In genomic region chr8:116735306-116735705, GRCm38 (mm10) we compare ENCODE assay signal across 11 mouse cellular contexts. TPM values are rescaled to one million over a fixed set of nuclear protein-coding genes. Genes with fewer than 3 reads are reported as not detected.
DNase-seq lines count a peak whose midpoint lies in the region; ATAC-seq and TF ChIP-seq lines count a peak whose summit lies in the region.
"Had no signal": no experiment of that assay in that cellular context is flagged by ENCODE, and none has a peak within 500 bp of the region (broad histone marks: within the 10 kb centered on the region; RNA-seq: fewer than 3 reads in every experiment).

No protein-coding gene starts in this region.

- peaks cover 7% of the 10 kb centered on the region for H3K9me3 ChIP-seq in heart, postnatal 0 days (replicated peaks; ENCODE audit: control insufficient read depth, low read length)
- 0 out of 2 replicates have a peak, but pooled peaks cover 4% of the 10 kb centered on the region for H3K9me3 ChIP-seq in hindbrain, embryonic 12.5 days (replicated peaks)
- H3K9me3 ChIP-seq: forebrain, embryonic 12.5 days; heart, embryonic 13.5 days; stomach, embryonic 15.5 days had no signal

- 34% methylated on average over 5 of the region's 5 CpGs for WGBS in heart, postnatal 0 days
- WGBS in hindbrain, embryonic 12.5 days = 74% methylated on average over 5 of the region's 5 CpGs

- intact Hi-C loops in heart, postnatal 14 days (cut with DNase I) = loop anchor here (10.0 kb wide), 1 partner anchor 231 kb away; the partner anchor contains the start of gene Dynlrb2

- H3K4me3 ChIP-seq in heart, postnatal 0 days (ENCODE audit: low read depth, low read length) = no peak overlapping the region
- H3K4me3 ChIP-seq in hindbrain, embryonic 12.5 days = no peak overlapping the region
- H3K4me3 ChIP-seq: forebrain, embryonic 12.5 days; heart, embryonic 13.5 days; stomach, embryonic 15.5 days had no signal

- no peaks in the 10 kb centered on the region for H3K4me1 ChIP-seq in heart, postnatal 0 days (ENCODE audit: control insufficient read depth, insufficient read depth)
- peaks cover 8% of the 10 kb centered on the region for H3K4me1 ChIP-seq in hindbrain, embryonic 12.5 days

- TF ChIP-seq EP300 in heart, postnatal 0 days (IDR thresholded peaks at IDR 0.05; ENCODE audit: low read depth) = no peak

- no peaks in the 10 kb centered on the region for H3K36me3 ChIP-seq in heart, postnatal 0 days (replicated peaks; ENCODE audit: control insufficient read depth, insufficient read depth, low read length)
- H3K36me3 ChIP-seq in hindbrain, embryonic 12.5 days = no peaks in the 10 kb centered on the region
- H3K36me3 ChIP-seq: forebrain, embryonic 12.5 days; heart, embryonic 13.5 days; stomach, embryonic 15.5 days had no signal

- H3K27ac ChIP-seq in heart, postnatal 0 days (ENCODE audit: low read depth) = no peak overlapping the region
- H3K27ac ChIP-seq in hindbrain, embryonic 12.5 days = no peak overlapping the region
- H3K27ac ChIP-seq: forebrain, embryonic 12.5 days; heart, embryonic 13.5 days; stomach, embryonic 15.5 days had no signal

- peak; percentile 7 for DNase-seq in heart, postnatal 0 days (ENCODE audit: low spot score)
- no peak for DNase-seq in heart, postnatal 14 days
- peak; percentile 36 for DNase-seq in lung, postnatal 10 days
- no peak for DNase-seq in lung, adult 18-20 months
- DNase-seq in brain, adult 2 months (ENCODE audit: low read depth, low spot score) = peak; percentile 73
- peak; percentile 39 for DNase-seq in right cerebral cortex, postnatal 14 days
- no peak for DNase-seq in neural tube, embryonic 10.5 days (ENCODE audit: extremely low spot score, low spot score)

- peaks cover 11% of the 10 kb centered on the region for H3K27me3 ChIP-seq in heart, postnatal 0 days (ENCODE audit: control insufficient read depth, insufficient read depth, low read length)
- peaks cover 21% of the 10 kb centered on the region for H3K27me3 ChIP-seq in hindbrain, embryonic 12.5 days
- H3K27me3 ChIP-seq: stomach, embryonic 15.5 days had no signal

- H3K4me2 ChIP-seq in heart, postnatal 0 days (ENCODE audit: low read depth, low read length) = no peak overlapping the region
- no peak overlapping the region for H3K4me2 ChIP-seq in hindbrain, embryonic 12.5 days (replicated peaks)
- H3K4me2 ChIP-seq: forebrain, embryonic 12.5 days; heart, embryonic 13.5 days; stomach, embryonic 15.5 days had no signal

- ATAC-seq in heart, postnatal 0 days (ENCODE audit: insufficient read depth, low read depth) = no peak
- no peak for ATAC-seq in hindbrain, embryonic 12.5 days (ENCODE audit: low FRiP score)

- no peak for TF ChIP-seq CTCF in heart, postnatal 0 days (IDR thresholded peaks at IDR 0.05; ENCODE audit: low read depth)

- no peak overlapping the region for H3K9ac ChIP-seq in heart, postnatal 0 days (replicated peaks; ENCODE audit: low read depth, low read length)
- no peak overlapping the region for H3K9ac ChIP-seq in hindbrain, embryonic 12.5 days
- H3K9ac ChIP-seq: forebrain, embryonic 12.5 days; heart, embryonic 13.5 days; stomach, embryonic 15.5 days had no signal

RNA-seq across cellular contexts. Expression of gene Cdyl2, which starts 2.5 kb away (rescaled TPM):
- 3.6 and 4.7 TPM in 2 replicates for total RNA-seq in heart, postnatal 0 days (2014; rRNA removed; ENCODE audit: low replicate concordance)
- polyA plus RNA-seq in heart, postnatal 0 days (2015; fragmentation: Nextera tagmentation; extraction: Ambion mirVana) = 3.3 and 4.2 TPM in 2 replicates
- total RNA-seq in heart, postnatal 14 days (2021) = 1 to 10 TPM; 4.9 to 5.9 TPM
- 7.0 and 8.8 TPM in 2 replicates for polyA plus RNA-seq in hindbrain, embryonic 12.5 days (2016; fragmentation: Nextera tagmentation; extraction: Ambion mirVana)

Comparison
In these comparisons a context has a peak if more than half of its experiments do, and no peak if none do; other contexts are left out.
1. DNase-seq: peak in heart, postnatal 0 days (single experiment), lung, postnatal 10 days (single experiment), brain, adult 2 months (single experiment) and right cerebral cortex, postnatal 14 days (single experiment); none in heart, postnatal 14 days (0 of 2), lung, adult 18-20 months (0 of 2) and neural tube, embryonic 10.5 days (single experiment).